Mouse (Mus musculus) ES-CJ7 (cell line): ENCODE measurements around the gene Mks1.

Source experiments
- DNase-seq: peaks from one replicate; pipeline ENCODE4 v3.0.0; 2011; ENCODE audit warnings: low read depth, low spot score

The Mks1 gene

DNA sequence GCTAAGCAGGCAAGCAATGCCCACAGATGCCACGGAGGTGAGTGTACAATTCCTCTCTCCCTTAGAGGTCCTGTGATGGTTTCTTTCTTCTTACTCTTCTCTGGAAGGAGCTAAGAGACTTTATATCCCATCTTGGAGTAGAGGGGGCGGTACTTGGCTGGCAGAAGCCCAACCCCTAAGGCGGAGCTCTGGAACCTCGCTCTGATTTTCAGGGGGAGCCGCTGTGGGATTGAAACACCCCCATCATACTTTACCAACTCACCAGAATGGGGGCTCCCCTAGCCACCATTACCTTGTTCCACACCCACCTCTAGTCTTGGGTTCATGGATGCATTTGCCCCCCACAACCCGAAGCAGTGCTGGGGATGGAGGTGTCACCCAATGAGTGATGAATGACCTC lies 22.4 kb downstream of the Mks1 start, which contains the start of gene Epx:
Gene Epx (minus strand): TSS at position 101 of the 400 bp plus-strand sequence.
- no peak for DNase-seq

DNA sequence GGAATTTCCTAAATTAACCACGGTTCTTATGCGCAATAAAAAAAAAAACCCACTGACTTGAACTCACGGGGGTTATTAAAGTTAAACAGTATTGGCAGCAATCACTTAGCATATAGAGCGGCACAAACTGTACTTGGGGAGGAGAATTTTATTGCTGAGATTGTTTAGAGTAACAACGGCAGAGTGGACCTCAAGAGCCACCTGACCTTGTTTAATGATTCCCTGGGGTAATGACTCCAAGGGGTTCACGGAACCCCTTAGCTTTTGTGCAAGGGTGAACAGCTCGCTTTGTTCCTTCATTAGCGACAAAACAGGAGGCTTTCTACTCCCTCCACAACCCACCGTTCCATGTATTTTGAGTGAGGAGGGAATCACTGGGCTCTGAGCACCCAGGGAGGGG lies 26.8 kb downstream of the Mks1 start:
- no peak for DNase-seq

DNA sequence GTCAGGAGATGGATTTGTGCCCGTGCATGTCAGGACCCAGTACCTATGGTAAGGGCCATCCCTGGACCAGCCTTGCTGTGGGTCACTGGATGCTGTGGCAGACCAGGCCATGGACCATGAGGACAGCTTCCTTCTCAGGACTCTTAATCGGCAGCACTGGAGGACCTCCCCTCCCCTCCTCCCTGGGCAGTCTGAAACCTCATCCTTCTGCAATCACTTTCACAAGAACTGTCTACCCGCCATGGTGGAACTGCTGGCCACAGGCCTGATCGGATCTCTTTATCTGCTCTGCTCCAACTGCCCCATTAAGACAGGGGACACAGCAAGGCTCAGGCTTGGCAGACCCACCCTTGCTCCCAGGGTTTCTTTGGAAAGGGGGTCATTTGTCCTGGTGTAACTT lies 28.7 kb downstream of the Mks1 start:
- DNase-seq: no peak

DNA sequence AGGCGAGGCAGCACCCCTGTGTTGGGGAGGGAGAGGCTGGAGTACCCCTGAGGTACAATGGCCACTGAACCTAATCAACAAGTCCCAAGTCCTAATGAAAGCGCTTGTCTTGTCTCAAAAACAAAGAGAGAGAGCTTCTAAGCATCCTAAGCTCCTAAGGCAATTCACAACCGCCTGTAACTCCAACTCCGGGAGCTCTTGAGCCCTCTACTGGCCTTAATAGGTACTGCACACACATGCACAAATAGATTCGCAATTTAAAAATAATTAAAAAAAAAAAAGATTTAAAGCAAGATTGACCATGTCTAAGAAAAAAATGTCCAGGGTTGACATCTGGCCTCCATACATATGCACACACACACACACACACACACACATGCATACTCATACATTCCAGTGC lies 30.5 kb downstream of the Mks1 start:
- DNase-seq: peak; percentile 65

DNA sequence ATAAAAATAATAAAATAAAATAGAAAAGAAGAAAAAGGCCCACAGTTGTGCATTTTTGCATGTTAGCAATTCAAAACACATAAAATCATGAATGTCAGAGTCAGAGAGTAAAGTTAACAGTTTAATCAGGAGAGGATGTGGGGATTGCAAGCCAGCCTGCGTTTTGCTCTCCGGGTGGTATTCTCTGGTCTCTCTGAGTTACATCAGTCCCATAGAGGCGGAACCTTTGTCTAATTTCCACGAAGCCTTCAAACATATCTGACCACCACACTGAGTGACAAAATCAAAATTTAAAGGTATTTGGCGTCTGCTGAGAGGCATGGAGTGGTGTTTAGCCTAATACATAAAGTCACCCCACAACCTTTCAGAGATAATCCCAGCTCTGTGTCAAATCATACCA lies 31.8 kb downstream of the Mks1 start:
- DNase-seq: no peak

DNA sequence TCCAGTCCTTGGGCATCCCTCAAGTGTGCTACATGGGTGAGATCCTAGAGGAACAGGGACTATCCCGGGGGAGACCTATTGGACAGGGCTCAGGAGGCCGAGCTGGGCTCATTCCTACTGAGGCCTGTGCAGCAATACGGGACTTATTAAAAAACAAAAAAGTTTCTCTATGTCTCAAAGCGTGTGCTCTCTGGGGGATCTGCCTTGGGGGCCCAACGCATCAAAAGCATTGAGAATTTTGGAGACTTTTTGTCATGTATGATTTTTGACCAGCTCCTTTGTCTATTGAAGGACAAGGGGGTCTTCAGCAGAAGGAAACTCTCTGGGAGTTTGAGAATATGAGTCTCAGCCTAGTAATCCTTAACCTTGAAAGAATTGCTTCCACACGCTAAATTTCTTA lies 39.2 kb downstream of the Mks1 start, which contains the start of gene Olfr462:
Gene Olfr462 (minus strand): TSS at position 101 of the 400 bp plus-strand sequence.
- DNase-seq: no peak

DNA sequence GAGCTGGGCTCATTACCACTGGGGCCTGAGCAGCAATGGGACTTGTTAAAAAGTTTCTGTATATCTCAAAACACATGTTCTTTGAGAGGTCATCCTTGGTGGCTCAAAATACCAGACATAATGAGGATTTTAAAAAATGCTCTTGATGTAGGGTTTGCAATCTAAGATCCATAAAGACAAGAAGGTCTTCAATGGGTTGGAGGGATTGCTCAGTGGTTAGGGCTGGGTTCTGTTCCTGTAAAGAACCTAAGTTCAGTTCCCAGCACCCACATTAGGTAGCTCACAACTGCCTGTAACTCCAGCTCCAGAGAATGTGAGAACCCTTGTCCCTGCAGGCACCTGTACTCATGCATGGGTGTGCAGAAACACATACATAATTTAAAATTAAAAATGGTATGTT lies 44.3 kb downstream of the Mks1 start, which contains the start of gene Olfr463:
Gene Olfr463 (minus strand): TSS at position 101 of the 400 bp plus-strand sequence.
- no peak for DNase-seq

DNA sequence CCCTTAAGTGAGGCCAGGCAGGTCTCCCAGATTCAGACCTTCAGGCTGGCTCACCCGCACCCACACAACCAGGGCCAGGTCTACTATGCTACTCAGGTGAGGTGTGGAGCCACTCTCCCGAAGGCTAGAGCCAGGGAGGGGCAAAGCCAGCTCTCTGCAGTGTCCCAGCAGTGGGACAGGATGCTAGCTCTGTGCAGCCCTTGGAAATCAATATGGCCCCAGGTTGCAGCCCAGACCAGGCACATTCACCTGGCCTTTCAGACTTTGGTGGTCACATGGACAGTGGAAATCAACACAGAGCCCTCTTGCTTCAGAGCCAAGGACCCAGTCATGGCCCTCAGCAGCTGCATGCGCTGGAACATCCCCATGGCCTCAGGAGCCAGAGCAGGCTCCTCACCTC lies 51.3 kb downstream of the Mks1 start:
- no peak for DNase-seq
